Mouse (Mus musculus): ENCODE results near the gene Klhl26. TPM values are rescaled to one million over a fixed set of nuclear protein-coding genes. Genes with fewer than 3 reads are reported as not detected.

Klhl26 gene
- polyA plus RNA-seq, 1 experiment from 2014 or later, result 24.9 TPM

- peaks cover 16% of the 10 kb centered on the region for H3K4me1 ChIP-seq (ENCODE audit: control insufficient read depth, insufficient read depth, low read length)
- H3K4me3 ChIP-seq (replicated peaks; ENCODE audit: low read length), result no peak overlapping the region
- WGBS, result 84% methylated on average over 4 of the region's 4 CpGs
- no peak for ATAC-seq (ENCODE audit: insufficient read depth, low FRiP score)
- H3K27me3 ChIP-seq (ENCODE audit: control insufficient read depth, insufficient read depth, low read length), result no peaks in the 10 kb centered on the region
- H3K9ac ChIP-seq (ENCODE audit: low read length), result no peak overlapping the region
- no peaks in the 10 kb centered on the region for H3K9me3 ChIP-seq (replicated peaks; ENCODE audit: control insufficient read depth, low read length)
- H3K27ac ChIP-seq (ENCODE audit: low read length), result no peak overlapping the region
- no peak overlapping the region for H3K4me2 ChIP-seq (ENCODE audit: low read depth, low read length)
- H3K36me3 ChIP-seq (ENCODE audit: control insufficient read depth, insufficient read depth, low read length), result no peaks in the 10 kb centered on the region
Measured at GRCm38 (mm10) chr8:70443326-70443725, 33.4 kb downstream of the Klhl26 start.

- no peak for ATAC-seq (ENCODE audit: insufficient read depth, low FRiP score)
- Histone ChIP-seq H3K36me3 (ENCODE audit: control insufficient read depth, insufficient read depth, low read length) (no peaks in the 10 kb centered on the region), H3K4me3 (replicated peaks; ENCODE audit: low read length) (no peak overlapping the region), H3K4me1 (ENCODE audit: control insufficient read depth, insufficient read depth, low read length) (peaks cover 15% of the 10 kb centered on the region), H3K4me2 (ENCODE audit: low read depth, low read length) (no peak overlapping the region), H3K27ac (ENCODE audit: low read length) (no peak overlapping the region), H3K9me3 (replicated peaks; ENCODE audit: control insufficient read depth, low read length) (no peaks in the 10 kb centered on the region), H3K27me3 (ENCODE audit: control insufficient read depth, insufficient read depth, low read length) (no peaks in the 10 kb centered on the region), H3K9ac (ENCODE audit: low read length) (no peak overlapping the region)
- WGBS, result 53% methylated on average over 3 of the region's 3 CpGs
Measured at GRCm38 (mm10) chr8:70441565-70441964, 35.2 kb downstream of the Klhl26 start.

- Histone ChIP-seq H3K27me3 (ENCODE audit: control insufficient read depth, insufficient read depth, low read length) (no peaks in the 10 kb centered on the region), H3K27ac (ENCODE audit: low read length) (no peak overlapping the region), H3K9me3 (replicated peaks; ENCODE audit: control insufficient read depth, low read length) (no peaks in the 10 kb centered on the region), H3K4me1 (ENCODE audit: control insufficient read depth, insufficient read depth, low read length) (peaks cover 15% of the 10 kb centered on the region), H3K9ac (ENCODE audit: low read length) (peak overlapping the region; percentile 74; the same call in 1 of the 2 replicates), H3K36me3 (ENCODE audit: control insufficient read depth, insufficient read depth, low read length) (no peaks in the 10 kb centered on the region), H3K4me3 (replicated peaks; ENCODE audit: low read length) (peak overlapping the region; percentile 69), H3K4me2 (ENCODE audit: low read depth, low read length) (peak overlapping the region; percentile 82)
- no peak for ATAC-seq (ENCODE audit: insufficient read depth, low FRiP score)
- 44% methylated on average over 3 of the region's 3 CpGs for WGBS
Measured at GRCm38 (mm10) chr8:70440246-70440645, 36.5 kb downstream of the Klhl26 start.

GRCm38 (mm10) chr8:70439848-70440179 is 37.0 kb downstream of the Klhl26 start:
- Histone ChIP-seq H3K9me3 (replicated peaks; ENCODE audit: control insufficient read depth, low read length) (no peaks in the 10 kb centered on the region), H3K27ac (ENCODE audit: low read length) (0 out of 2 replicates have a peak overlapping the region, but pooled peaks have one; percentile 8), H3K27me3 (ENCODE audit: control insufficient read depth, insufficient read depth, low read length) (no peaks in the 10 kb centered on the region), H3K9ac (ENCODE audit: low read length) (peak overlapping the region; percentile 74), H3K4me1 (ENCODE audit: control insufficient read depth, insufficient read depth, low read length) (peaks cover 15% of the 10 kb centered on the region), H3K4me2 (ENCODE audit: low read depth, low read length) (peak overlapping the region; percentile 82), H3K36me3 (ENCODE audit: control insufficient read depth, insufficient read depth, low read length) (no peaks in the 10 kb centered on the region), H3K4me3 (replicated peaks; ENCODE audit: low read length) (peak overlapping the region; percentile 69)
- WGBS, result 3% methylated on average over 7 of the region's 7 CpGs
- no peak; the same call in 1 of the 2 replicates for ATAC-seq (ENCODE audit: insufficient read depth, low FRiP score)

GRCm38 (mm10) chr8:70439055-70439847 is 37.5 kb downstream of the Klhl26 start, which contains the start of gene Crtc1:
TSS of gene Crtc1 (minus strand) at chr8:70439579.
- peak within 1 kb of the TSS; percentile 72; the same call in 1 of the 2 replicates for H3K27ac ChIP-seq (ENCODE audit: low read length)
- WGBS, result under 1% methylated on average over 70 of the region's 70 CpGs
- ATAC-seq (ENCODE audit: insufficient read depth, low FRiP score), result peak; percentile 99
- H3K9ac ChIP-seq (ENCODE audit: low read length), result peak within 1 kb of the TSS; percentile 80
- H3K4me1 ChIP-seq (ENCODE audit: control insufficient read depth, insufficient read depth, low read length), result peaks cover 15% of the 10 kb centered on the region
- no peaks in the 10 kb centered on the region for H3K9me3 ChIP-seq (replicated peaks; ENCODE audit: control insufficient read depth, low read length)
- H3K36me3 ChIP-seq (ENCODE audit: control insufficient read depth, insufficient read depth, low read length), result no peaks in the 10 kb centered on the region
- H3K4me2 ChIP-seq (ENCODE audit: low read depth, low read length), result peak within 1 kb of the TSS; percentile 88
- H3K4me3 ChIP-seq (replicated peaks; ENCODE audit: low read length), result peak within 1 kb of the TSS; percentile 69
- no peaks in the 10 kb centered on the region for H3K27me3 ChIP-seq (ENCODE audit: control insufficient read depth, insufficient read depth, low read length)

- no peak overlapping the region for H3K27ac ChIP-seq (ENCODE audit: low read length)
- H3K4me3 ChIP-seq (replicated peaks; ENCODE audit: low read length), result peak overlapping the region; percentile 69
- peak overlapping the region; percentile 88 for H3K4me2 ChIP-seq (ENCODE audit: low read depth, low read length)
- no peaks in the 10 kb centered on the region for H3K27me3 ChIP-seq (ENCODE audit: control insufficient read depth, insufficient read depth, low read length)
- WGBS, result 89% methylated on average over 2 of the region's 2 CpGs
- no peak for ATAC-seq (ENCODE audit: insufficient read depth, low FRiP score)
- H3K4me1 ChIP-seq (ENCODE audit: control insufficient read depth, insufficient read depth, low read length), result peaks cover 15% of the 10 kb centered on the region
- H3K9ac ChIP-seq (ENCODE audit: low read length), result peak overlapping the region; percentile 80
- no peaks in the 10 kb centered on the region for H3K9me3 ChIP-seq (replicated peaks; ENCODE audit: control insufficient read depth, low read length)
- H3K36me3 ChIP-seq (ENCODE audit: control insufficient read depth, insufficient read depth, low read length), result no peaks in the 10 kb centered on the region
Measured at GRCm38 (mm10) chr8:70438423-70438822, 38.3 kb downstream of the Klhl26 start.

- Histone ChIP-seq H3K4me1 (ENCODE audit: control insufficient read depth, insufficient read depth, low read length) (peaks cover 15% of the 10 kb centered on the region), H3K27me3 (ENCODE audit: control insufficient read depth, insufficient read depth, low read length) (no peaks in the 10 kb centered on the region), H3K9me3 (replicated peaks; ENCODE audit: control insufficient read depth, low read length) (no peaks in the 10 kb centered on the region), H3K9ac (ENCODE audit: low read length) (no peak overlapping the region), H3K4me3 (replicated peaks; ENCODE audit: low read length) (no peak overlapping the region), H3K36me3 (ENCODE audit: control insufficient read depth, insufficient read depth, low read length) (no peaks in the 10 kb centered on the region), H3K4me2 (ENCODE audit: low read depth, low read length) (no peak overlapping the region), H3K27ac (ENCODE audit: low read length) (no peak overlapping the region)
- ATAC-seq (ENCODE audit: insufficient read depth, low FRiP score), result no peak
- WGBS, result 90% methylated on average over 5 of the region's 5 CpGs
Measured at GRCm38 (mm10) chr8:70435156-70435555, 41.6 kb downstream of the Klhl26 start.

GRCm38 (mm10) chr8:70432991-70433536 is 43.7 kb downstream of the Klhl26 start:
- Histone ChIP-seq H3K9ac (ENCODE audit: low read length) (no peak overlapping the region), H3K4me3 (replicated peaks; ENCODE audit: low read length) (no peak overlapping the region), H3K27me3 (ENCODE audit: control insufficient read depth, insufficient read depth, low read length) (no peaks in the 10 kb centered on the region), H3K4me1 (ENCODE audit: control insufficient read depth, insufficient read depth, low read length) (peaks cover 2% of the 10 kb centered on the region; the same call in 1 of the 2 replicates), H3K9me3 (replicated peaks; ENCODE audit: control insufficient read depth, low read length) (no peaks in the 10 kb centered on the region), H3K36me3 (ENCODE audit: control insufficient read depth, insufficient read depth, low read length) (no peaks in the 10 kb centered on the region), H3K27ac (ENCODE audit: low read length) (no peak overlapping the region), H3K4me2 (ENCODE audit: low read depth, low read length) (no peak overlapping the region)
- WGBS, result 43% methylated on average over 4 of the region's 4 CpGs
- ATAC-seq (ENCODE audit: insufficient read depth, low FRiP score), result no peak

- no peak overlapping the region for H3K4me3 ChIP-seq (replicated peaks; ENCODE audit: low read length)
- no peak overlapping the region for H3K27ac ChIP-seq (ENCODE audit: low read length)
- H3K36me3 ChIP-seq (ENCODE audit: control insufficient read depth, insufficient read depth, low read length), result no peaks in the 10 kb centered on the region
- no peaks in the 10 kb centered on the region for H3K27me3 ChIP-seq (ENCODE audit: control insufficient read depth, insufficient read depth, low read length)
- no peak overlapping the region for H3K4me2 ChIP-seq (ENCODE audit: low read depth, low read length)
- no peak overlapping the region for H3K9ac ChIP-seq (ENCODE audit: low read length)
- no peak for ATAC-seq (ENCODE audit: insufficient read depth, low FRiP score)
- WGBS, result 95% methylated on average over 4 of the region's 4 CpGs
- no peaks in the 10 kb centered on the region for H3K4me1 ChIP-seq (ENCODE audit: control insufficient read depth, insufficient read depth, low read length)
- no peaks in the 10 kb centered on the region for H3K9me3 ChIP-seq (replicated peaks; ENCODE audit: control insufficient read depth, low read length)
Measured at GRCm38 (mm10) chr8:70431213-70431612, 45.6 kb downstream of the Klhl26 start.
